Mouse (Mus musculus) large intestine, adult 2 months (tissue): ENCODE results near the gene Cd300lg. TPM values are rescaled to one million over a fixed set of nuclear protein-coding genes. Genes with fewer than 3 reads are reported as not detected.

Experiments used
- DNase-seq: peaks from one replicate; pipeline ENCODE4 v3.0.0-alpha.2; 2012; ENCODE audit warnings: low read depth, low spot score
- WGBS: fragments of 180-500 bp; shearing (Covaris S2); methylation state at CpG from one replicate; pipeline ENCODE4 v1.1.7; 2018; 5-methylcytosine and 5-hydroxymethylcytosine counted together
- polyA plus RNA-seq: library from polyadenylated mRNA; depleted of rRNA; stranded (reverse); fragments of >200 nt; gene quantifications from 2 replicates; pipeline ENCODE4 v1.2.3, GENCODE M21; 2012; rRNA removed

The Cd300lg gene
- polyA plus RNA-seq, 1 experiment: 4.0 TPM

- WGBS: under 1% methylated on average over 39 of the region's 39 CpGs
- DNase-seq: no peak
Measured at GRCm38 (mm10) chr11:102087081-102087751, 45.9 kb downstream of the Cd300lg start.

- no peak for DNase-seq
- under 1% methylated on average over 49 of the region's 49 CpGs for WGBS
Measured at GRCm38 (mm10) chr11:102087931-102088898, 46.9 kb downstream of the Cd300lg start, which contains the start of gene Mpp2. Gene Mpp2 (minus strand): TSS chr11:102088515.

GRCm38 (mm10) chr11:102089088-102089808 is 47.9 kb downstream of the Cd300lg start:
- under 1% methylated on average over 20 of the region's 20 CpGs for WGBS
- no peak for DNase-seq

GRCm38 (mm10) chr11:102095676-102096075 is 54.4 kb downstream of the Cd300lg start:
- 93% methylated on average over 3 of the region's 3 CpGs for WGBS
- DNase-seq: no peak

GRCm38 (mm10) chr11:102096446-102096845 is 55.1 kb downstream of the Cd300lg start:
- WGBS: 66% methylated on average over 5 of the region's 5 CpGs
- DNase-seq: no peak

- no peak for DNase-seq
- WGBS: 3% methylated on average over 18 of the region's 18 CpGs
Measured at GRCm38 (mm10) chr11:102096887-102097391, 55.6 kb downstream of the Cd300lg start.

GRCm38 (mm10) chr11:102101219-102101618 is 59.9 kb downstream of the Cd300lg start, which contains the start of gene Ppy:
Gene Ppy (minus strand): TSS chr11:102101319.
- 76% methylated on average over 4 of the region's 4 CpGs for WGBS
- DNase-seq: no peak

- WGBS: 15% methylated on average over 17 of the region's 17 CpGs
- no peak for DNase-seq
Measured at GRCm38 (mm10) chr11:102102485-102103258, 61.4 kb downstream of the Cd300lg start.

Other genes starting within 250 kb of the Cd300lg start
- gene Meox1, start 147.1 kb upstream of the Cd300lg start, polyA plus RNA-seq: 1.6 and 1.8 TPM in 2 replicates
- not detected in 2 replicates for gene Sost, start 74.5 kb upstream of the Cd300lg start, polyA plus RNA-seq
- gene Cfap97d1, start 57.2 kb upstream of the Cd300lg start, polyA plus RNA-seq: not detected in 2 replicates
- 19.2 and 32.9 TPM in 2 replicates for gene Dusp3, start 54.5 kb upstream of the Cd300lg start, polyA plus RNA-seq
- gene Mpp3, start 13.0 kb upstream of the Cd300lg start, polyA plus RNA-seq: 2.4 and 2.9 TPM in 2 replicates
- 1.8 and 2.1 TPM in 2 replicates for gene Mpp2, start 47.0 kb downstream of the Cd300lg start, polyA plus RNA-seq
- gene Ppy, start 59.8 kb downstream of the Cd300lg start, polyA plus RNA-seq: 2.7 TPM in 1 of 2 replicates, not detected in the other
- 224 and 536 TPM in 2 replicates for gene Pyy, start 66.3 kb downstream of the Cd300lg start, polyA plus RNA-seq
- gene Nags, start 104.0 kb downstream of the Cd300lg start, polyA plus RNA-seq: 48.7 and 73.1 TPM in 2 replicates
- 15.9 and 16.7 TPM in 2 replicates for gene Tmem101, start 114.9 kb downstream of the Cd300lg start, polyA plus RNA-seq
- gene Lsm12, start 143.8 kb downstream of the Cd300lg start, polyA plus RNA-seq: 33.9 and 45.9 TPM in 2 replicates
- gene G6pc3, start 148.1 kb downstream of the Cd300lg start, polyA plus RNA-seq: 72.0 and 72.6 TPM in 2 replicates
- 30.3 TPM in 2 replicates for gene Hdac5, start 188.7 kb downstream of the Cd300lg start, polyA plus RNA-seq
- gene BC030867, start 207.4 kb downstream of the Cd300lg start, polyA plus RNA-seq: 7.2 and 9.3 TPM in 2 replicates
- 0.47 and 0.55 TPM in 2 replicates for gene Asb16, start 227.2 kb downstream of the Cd300lg start, polyA plus RNA-seq
- 54.5 and 65.4 TPM in 2 replicates for gene Tmub2, start 243.4 kb downstream of the Cd300lg start, polyA plus RNA-seq